Mouse (Mus musculus) forebrain, embryonic 16.5 days (tissue): Measurements from ENCODE around the gene Gm3893. TPM values are rescaled to one million over a fixed set of nuclear protein-coding genes. Genes with fewer than 3 reads are reported as not detected.
"Not testable (repeated sequence)": the region's sequence is repeated elsewhere in the genome, so short reads cannot be mapped to it uniquely, and the experiment has no call there.

ENCODE experiments used
- ATAC-seq: fragments of 200-750 bp; cut with Nextera tagmentation; 2 replicates; pipeline ENCODE4 v1.8.0; 2017; ENCODE audit warnings: mild to moderate bottlenecking, moderate library complexity
- H3K27ac ChIP-seq: fragments of 300-500 bp; sonication (generic); 2 replicates; pipeline ENCODE4 v1.5.1; 2014; ENCODE audit warnings: low read length, control low read depth
- H3K27me3 ChIP-seq: fragments of 300-500 bp; sonication (generic); replicated peaks from 2 replicates; pipeline ENCODE4 v1.6.1; 2014; ENCODE audit warnings: low read length; ENCODE audit not compliant: control insufficient read depth, insufficient read depth
- H3K36me3 ChIP-seq: fragments of 300-500 bp; sonication (generic); 2 replicates; pipeline ENCODE4 v1.6.1; 2014; ENCODE audit not compliant: control insufficient read depth, insufficient read depth
- H3K4me1 ChIP-seq: fragments of 300-500 bp; sonication (generic); replicated peaks from 2 replicates; pipeline ENCODE4 v1.6.1; 2014; ENCODE audit warnings: low read length; ENCODE audit not compliant: control insufficient read depth, insufficient read depth
- H3K4me2 ChIP-seq: fragments of 300-500 bp; sonication (generic); 2 replicates; pipeline ENCODE4 v1.6.1; 2014; ENCODE audit warnings: mild to moderate bottlenecking, low read length, control low read depth
- H3K4me3 ChIP-seq: fragments of 300-500 bp; sonication (generic); replicated peaks from 2 replicates; pipeline ENCODE4 v1.5.1; 2014; ENCODE audit warnings: mild to moderate bottlenecking, low read length, control low read depth
- H3K9ac ChIP-seq: fragments of 300-500 bp; sonication (generic); replicated peaks from 2 replicates; pipeline ENCODE4 v1.6.1; 2014; ENCODE audit warnings: low read depth, low read length, control low read depth
- H3K9me3 ChIP-seq: fragments of 300-500 bp; sonication (generic); 2 replicates; pipeline ENCODE4 v1.6.1; 2016; ENCODE audit warnings: low read length; ENCODE audit not compliant: control insufficient read depth
- WGBS: fragments of 180-500 bp; shearing (Covaris S2); extraction: QIAGEN DNeasy Blood & Tissue Kit; methylation state at CpG from one replicate; pipeline ENCODE4 v1.1.7; 2014; 5-methylcytosine and 5-hydroxymethylcytosine counted together
- polyA plus RNA-seq: library from polyadenylated mRNA; unstranded; fragments of >200 nt; fragmentation: Nextera tagmentation; extraction: Ambion mirVana; gene quantifications from 2 replicates; pipeline ENCODE4 v1.2.1, GENCODE M21; 2015

Gm3893 gene
- not detected in 2 replicates for polyA plus RNA-seq

- H3K27ac ChIP-seq, H3K4me3 ChIP-seq, H3K27me3 ChIP-seq, H3K4me1 ChIP-seq, H3K9me3 ChIP-seq, H3K4me2 ChIP-seq, H3K9ac ChIP-seq, H3K36me3 ChIP-seq, ATAC-seq: not testable (repeated sequence)
- no CpG with 5 or more reads among the region's 2 CpGs for WGBS
Measured at GRCm38 (mm10) chr4:42090907-42091306, at the start of gene Gm3893. Gene Gm3893, plus strand, starts transcription at chr4:42091207.

GRCm38 (mm10) chr4:42114517-42114916 is 23.5 kb downstream of the Gm3893 start, which contains the start of gene Gm13304:
Gene Gm13304, plus strand, starts transcription at chr4:42114817.
- not testable (repeated sequence) for H3K36me3 ChIP-seq, H3K9me3 ChIP-seq, H3K4me3 ChIP-seq, H3K9ac ChIP-seq, ATAC-seq, H3K4me1 ChIP-seq, H3K27ac ChIP-seq, H3K27me3 ChIP-seq, H3K4me2 ChIP-seq
- no CpG with 5 or more reads among the region's 5 CpGs for WGBS

Other genes starting within 250 kb of the Gm3893 start
- not detected in 2 replicates for gene Gm21541, start 187.6 kb upstream of the Gm3893 start, polyA plus RNA-seq
- gene Gm20878, start 149.6 kb upstream of the Gm3893 start, polyA plus RNA-seq = 11.8 and 14.6 TPM in 2 replicates
- 0.77 and 0.91 TPM in 2 replicates for gene Fam205a4, start 125.1 kb upstream of the Gm3893 start, polyA plus RNA-seq
- gene Gm21093, start 56.5 kb upstream of the Gm3893 start, polyA plus RNA-seq = 0.52 TPM in 1 of 2 replicates, not detected in the other
- 0.36 TPM in 1 of 2 replicates, not detected in the other for gene Gm13304, start 23.6 kb downstream of the Gm3893 start, polyA plus RNA-seq
- gene Gm13306, start 62.2 kb downstream of the Gm3893 start, polyA plus RNA-seq = 0.91 and 4.1 TPM in 2 replicates
- not detected in 2 replicates for gene Gm13305, start 77.4 kb downstream of the Gm3893 start, polyA plus RNA-seq
- not detected in 2 replicates for gene Gm10600, start 149.4 kb downstream of the Gm3893 start, polyA plus RNA-seq
- not detected in 2 replicates for gene Ccl21b, start 164.6 kb downstream of the Gm3893 start, polyA plus RNA-seq
- not detected in 2 replicates for gene Gm21953, start 203.1 kb downstream of the Gm3893 start, polyA plus RNA-seq
- not detected in 2 replicates for gene Fam205a3, start 227.1 kb downstream of the Gm3893 start, polyA plus RNA-seq